Mouse (Mus musculus): ENCODE results near the gene Mgat4b. TPM values are rescaled to one million over a fixed set of nuclear protein-coding genes. Genes with fewer than 3 reads are reported as not detected.

Mgat4b gene
- total and polyA plus RNA-seq, 2 experiments from 2014 or later = 74.6 to 108 TPM

DNA sequence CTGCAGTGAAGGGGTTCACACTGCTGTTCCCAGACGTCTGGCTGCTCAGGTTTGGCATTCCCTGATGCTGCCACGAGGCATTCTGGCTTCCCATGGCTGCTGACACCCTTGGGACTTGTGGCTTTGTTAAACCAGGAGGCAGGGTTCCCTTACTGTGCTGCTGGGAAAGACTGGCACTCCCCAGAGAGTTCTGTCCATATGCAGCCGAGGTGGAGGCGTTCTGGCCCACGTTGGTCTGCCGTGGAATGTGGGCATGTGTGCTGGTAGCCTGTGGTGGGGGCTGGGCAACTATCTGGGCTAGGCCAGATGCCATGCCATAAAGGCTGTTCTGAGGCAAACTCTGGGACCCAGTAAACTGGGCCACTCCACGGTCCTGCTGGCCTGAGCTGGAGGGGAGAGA lies 47.6 kb downstream of the Mgat4b start:
- H3K36me3 ChIP-seq (ENCODE audit: insufficient read depth, low read length) = peaks cover 55% of the 10 kb centered on the region
- TF ChIP-seq CTCF (IDR thresholded peaks at IDR 0.05; ENCODE audit: low read depth) = no peak

DNA sequence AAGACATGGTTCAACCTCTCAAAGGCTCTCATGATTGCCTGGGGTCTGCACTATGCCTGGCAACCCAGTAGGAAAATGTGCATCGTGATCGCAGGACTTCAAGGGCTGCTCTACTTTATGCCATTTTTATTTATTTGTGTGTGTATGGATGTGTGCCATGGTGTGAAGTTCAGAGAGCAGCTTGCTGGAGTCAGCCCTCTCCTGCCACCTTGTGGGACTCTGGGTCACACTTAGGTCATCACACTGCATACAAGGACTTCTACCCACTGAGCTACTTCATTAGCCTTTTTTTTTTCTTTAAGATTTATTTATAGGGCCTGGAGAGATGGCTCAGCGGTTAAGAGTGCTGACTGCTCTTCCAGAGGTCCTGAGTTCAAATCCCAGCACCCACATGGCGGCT lies 51.3 kb downstream of the Mgat4b start:
- H3K4me2 ChIP-seq (ENCODE audit: low read depth, low read length) = no peak overlapping the region
- H3K27ac ChIP-seq = no peak overlapping the region
- H3K9me3 ChIP-seq (ENCODE audit: low read length) = no peaks in the 10 kb centered on the region
- H3K36me3 ChIP-seq (ENCODE audit: insufficient read depth, low read length) = peaks cover 72% of the 10 kb centered on the region
- DNase-seq (ENCODE audit: low spot score) (no peak), ATAC-seq (no peak)
- no peak overlapping the region for H3K9ac ChIP-seq (replicated peaks; ENCODE audit: low read length)
- no peaks in the 10 kb centered on the region for H3K4me1 ChIP-seq (ENCODE audit: insufficient read depth, low read length)
- no peak overlapping the region for H3K4me3 ChIP-seq (ENCODE audit: low read length)
- peak; percentile 30; the same call in 1 of the 2 replicates for TF ChIP-seq CTCF (IDR thresholded peaks at IDR 0.05; ENCODE audit: low read depth)
- no peaks in the 10 kb centered on the region for H3K27me3 ChIP-seq (ENCODE audit: insufficient read depth, low read length)
- 87% methylated on average over 4 of the region's 4 CpGs for WGBS

More for the DNA sequence above, 47.6 kb downstream of the Mgat4b start:
- H3K4me3 ChIP-seq (ENCODE audit: low read length) = no peak overlapping the region
- H3K27me3 ChIP-seq (ENCODE audit: insufficient read depth, low read length) = no peaks in the 10 kb centered on the region
- H3K9me3 ChIP-seq (ENCODE audit: low read length) = no peaks in the 10 kb centered on the region
- no peak overlapping the region for H3K4me2 ChIP-seq (ENCODE audit: low read depth, low read length)
- WGBS = 76% methylated on average over 7 of the region's 7 CpGs
- no peak overlapping the region for H3K9ac ChIP-seq (replicated peaks; ENCODE audit: low read length)
- H3K4me1 ChIP-seq (ENCODE audit: insufficient read depth, low read length) = no peaks in the 10 kb centered on the region
- DNase-seq (ENCODE audit: low spot score) (no peak), ATAC-seq (no peak)
- H3K27ac ChIP-seq = no peak overlapping the region

DNA sequence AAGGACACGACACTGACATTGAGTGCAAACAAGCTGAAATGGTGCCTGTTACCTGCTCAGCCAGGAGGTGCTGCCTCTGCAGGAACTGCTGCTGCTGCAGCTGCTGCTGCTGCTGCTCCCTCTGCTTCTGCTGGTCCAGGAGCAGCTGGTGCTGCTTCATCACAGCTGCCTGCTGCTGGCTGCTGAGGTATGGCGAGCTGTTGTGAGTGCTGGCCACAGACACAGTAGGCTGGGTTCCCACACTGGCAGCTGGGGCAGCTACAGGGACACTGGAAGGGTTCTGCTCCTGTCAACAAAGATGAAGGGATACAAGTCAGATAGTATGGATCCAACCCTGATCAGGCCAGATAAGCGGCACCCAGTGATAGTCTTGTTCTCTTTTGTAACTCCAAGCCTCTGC lies 52.5 kb downstream of the Mgat4b start:
- H3K4me3 ChIP-seq (ENCODE audit: low read length) = no peak overlapping the region
- no peak overlapping the region for H3K27ac ChIP-seq
- no peaks in the 10 kb centered on the region for H3K9me3 ChIP-seq (ENCODE audit: low read length)
- no peaks in the 10 kb centered on the region for H3K27me3 ChIP-seq (ENCODE audit: insufficient read depth, low read length)
- TF ChIP-seq CTCF (IDR thresholded peaks at IDR 0.05; ENCODE audit: low read depth) = no peak
- no peak overlapping the region for H3K4me2 ChIP-seq (ENCODE audit: low read depth, low read length)
- WGBS = 84% methylated on average over 3 of the region's 3 CpGs
- DNase-seq (ENCODE audit: low spot score) (no peak), ATAC-seq (no peak)
- no peak overlapping the region for H3K9ac ChIP-seq (replicated peaks; ENCODE audit: low read length)
- peaks cover 60% of the 10 kb centered on the region for H3K36me3 ChIP-seq (ENCODE audit: insufficient read depth, low read length)
- no peaks in the 10 kb centered on the region for H3K4me1 ChIP-seq (ENCODE audit: insufficient read depth, low read length)

DNA sequence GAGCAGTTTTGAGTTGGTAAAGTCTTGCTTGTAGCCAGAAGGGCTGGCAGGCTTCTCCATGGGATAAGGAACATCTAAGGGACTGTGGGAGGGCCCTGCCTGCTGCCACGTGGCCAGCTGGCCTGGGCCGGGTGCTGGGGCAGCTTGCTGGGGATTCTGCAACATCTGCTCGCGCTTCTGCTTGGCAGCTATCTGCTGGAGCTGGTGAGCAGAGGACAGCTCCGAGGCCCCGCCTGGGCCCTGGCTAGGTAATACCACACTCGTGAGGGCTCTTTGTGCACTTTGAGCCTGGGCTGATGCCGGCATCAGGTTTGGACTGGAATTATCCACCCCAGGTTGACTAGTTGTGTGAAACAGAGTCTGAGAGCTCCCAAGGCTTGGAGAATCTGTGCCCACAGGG lies 55.2 kb downstream of the Mgat4b start:
- Histone ChIP-seq H3K36me3 (ENCODE audit: insufficient read depth, low read length) (peaks cover 41% of the 10 kb centered on the region), H3K4me3 (ENCODE audit: low read length) (no peak overlapping the region), H3K4me2 (ENCODE audit: low read depth, low read length) (no peak overlapping the region), H3K27me3 (ENCODE audit: insufficient read depth, low read length) (no peaks in the 10 kb centered on the region), H3K27ac (no peak overlapping the region), H3K4me1 (ENCODE audit: insufficient read depth, low read length) (no peaks in the 10 kb centered on the region), H3K9me3 (ENCODE audit: low read length) (no peaks in the 10 kb centered on the region), H3K9ac (replicated peaks; ENCODE audit: low read length) (no peak overlapping the region)
- ATAC-seq = peak; percentile 45; the same call in 1 of the 2 replicates
- no peak for TF ChIP-seq CTCF (IDR thresholded peaks at IDR 0.05; ENCODE audit: low read depth)
- 71% methylated on average over 8 of the region's 8 CpGs for WGBS
- DNase-seq (ENCODE audit: low spot score) = no peak

DNA sequence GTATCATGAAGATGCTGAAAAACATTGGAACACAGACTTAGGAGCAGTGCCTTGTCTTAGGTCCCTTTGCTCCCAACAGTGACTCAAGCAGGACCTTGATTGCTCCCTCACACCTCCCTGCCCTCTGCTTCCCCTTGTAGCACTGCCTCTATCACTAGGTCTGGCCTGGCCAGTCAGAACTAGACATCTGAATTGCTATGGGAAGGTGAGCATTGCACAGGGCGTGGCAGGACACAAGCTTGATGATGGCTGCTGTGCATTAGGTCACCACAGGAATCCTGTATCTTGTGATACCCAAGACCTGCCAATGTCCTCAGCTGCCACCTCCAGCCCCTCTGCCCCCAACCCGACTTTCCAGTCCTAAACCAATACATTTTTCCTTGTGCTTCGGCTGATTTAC lies 56.3 kb downstream of the Mgat4b start:
- Histone ChIP-seq H3K27ac (no peak overlapping the region), H3K4me2 (ENCODE audit: low read depth, low read length) (no peak overlapping the region), H3K27me3 (ENCODE audit: insufficient read depth, low read length) (no peaks in the 10 kb centered on the region), H3K4me3 (ENCODE audit: low read length) (no peak overlapping the region), H3K4me1 (ENCODE audit: insufficient read depth, low read length) (no peaks in the 10 kb centered on the region), H3K9ac (replicated peaks; ENCODE audit: low read length) (no peak overlapping the region), H3K36me3 (ENCODE audit: insufficient read depth, low read length) (peaks cover 31% of the 10 kb centered on the region), H3K9me3 (ENCODE audit: low read length) (no peaks in the 10 kb centered on the region)
- DNase-seq (ENCODE audit: low spot score) = no peak
- 93% methylated on average over 3 of the region's 3 CpGs for WGBS
- TF ChIP-seq CTCF (IDR thresholded peaks at IDR 0.05; ENCODE audit: low read depth) = no peak
- ATAC-seq = no peak

DNA sequence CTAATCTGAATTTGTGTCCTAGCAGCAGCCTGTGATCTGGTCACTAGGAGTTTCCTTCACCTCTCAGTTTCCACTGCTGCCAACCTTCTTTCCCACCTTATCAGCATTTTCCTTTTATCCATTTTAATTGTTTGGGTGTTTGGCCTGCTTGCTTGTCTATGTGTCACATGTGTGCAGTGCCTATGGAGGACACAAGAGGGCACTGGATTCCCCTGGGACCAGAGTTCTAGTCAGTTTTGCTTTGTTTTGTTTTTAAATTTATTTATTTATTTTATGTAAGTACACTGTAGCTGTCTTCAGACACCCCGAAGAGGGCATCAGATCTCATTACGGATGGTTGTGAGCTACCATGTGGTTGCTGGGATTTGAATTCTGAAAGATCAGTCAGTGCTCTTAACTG lies 58.5 kb downstream of the Mgat4b start:
- Histone ChIP-seq H3K9me3 (ENCODE audit: low read length) (no peaks in the 10 kb centered on the region), H3K4me3 (ENCODE audit: low read length) (no peak overlapping the region), H3K27ac (no peak overlapping the region), H3K4me1 (ENCODE audit: insufficient read depth, low read length) (no peaks in the 10 kb centered on the region), H3K27me3 (ENCODE audit: insufficient read depth, low read length) (no peaks in the 10 kb centered on the region), H3K4me2 (ENCODE audit: low read depth, low read length) (no peak overlapping the region), H3K9ac (replicated peaks; ENCODE audit: low read length) (no peak overlapping the region), H3K36me3 (ENCODE audit: insufficient read depth, low read length) (peaks cover 15% of the 10 kb centered on the region)
- 74% methylated on average over 2 of the region's 2 CpGs for WGBS
- peak; percentile 61 for TF ChIP-seq CTCF (IDR thresholded peaks at IDR 0.05; ENCODE audit: low read depth)
- ATAC-seq (no peak), DNase-seq (ENCODE audit: low spot score) (peak; percentile 59)

DNA sequence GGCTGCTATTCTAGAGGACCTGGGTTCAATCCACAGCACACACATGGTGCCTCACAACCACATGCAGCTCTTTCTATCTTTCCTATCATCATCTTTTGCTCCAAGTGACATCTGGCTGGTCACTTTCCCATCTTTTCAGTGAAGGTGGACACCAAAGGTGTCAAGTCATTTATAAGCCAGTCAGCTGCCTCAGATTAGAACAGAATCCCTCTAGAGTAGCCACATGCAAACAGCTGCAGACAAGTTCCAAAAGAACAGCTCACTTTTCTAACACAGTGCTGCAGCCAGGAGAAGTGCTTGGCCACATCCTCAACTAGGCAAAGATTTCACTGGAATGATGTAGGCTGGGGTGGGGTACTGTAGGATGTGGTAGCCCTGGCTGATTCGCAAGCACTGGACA lies 59.2 kb downstream of the Mgat4b start:
- H3K27ac ChIP-seq = no peak overlapping the region
- WGBS = 100% methylated on average over 1 of the region's 1 CpGs
- no peak for DNase-seq (ENCODE audit: low spot score)
- no peaks in the 10 kb centered on the region for H3K4me1 ChIP-seq (ENCODE audit: insufficient read depth, low read length)
- H3K27me3 ChIP-seq (ENCODE audit: insufficient read depth, low read length) = no peaks in the 10 kb centered on the region
- no peaks in the 10 kb centered on the region for H3K9me3 ChIP-seq (ENCODE audit: low read length)
- ATAC-seq = no peak
- no peak overlapping the region for H3K4me2 ChIP-seq (ENCODE audit: low read depth, low read length)
- H3K9ac ChIP-seq (replicated peaks; ENCODE audit: low read length) = no peak overlapping the region
- TF ChIP-seq CTCF (IDR thresholded peaks at IDR 0.05; ENCODE audit: low read depth) = no peak
- H3K36me3 ChIP-seq (ENCODE audit: insufficient read depth, low read length) = peaks cover 14% of the 10 kb centered on the region
- no peak overlapping the region for H3K4me3 ChIP-seq (ENCODE audit: low read length)
